16 mouse cellular contexts compared by ENCODE assay signal in the genomic region with DNA sequence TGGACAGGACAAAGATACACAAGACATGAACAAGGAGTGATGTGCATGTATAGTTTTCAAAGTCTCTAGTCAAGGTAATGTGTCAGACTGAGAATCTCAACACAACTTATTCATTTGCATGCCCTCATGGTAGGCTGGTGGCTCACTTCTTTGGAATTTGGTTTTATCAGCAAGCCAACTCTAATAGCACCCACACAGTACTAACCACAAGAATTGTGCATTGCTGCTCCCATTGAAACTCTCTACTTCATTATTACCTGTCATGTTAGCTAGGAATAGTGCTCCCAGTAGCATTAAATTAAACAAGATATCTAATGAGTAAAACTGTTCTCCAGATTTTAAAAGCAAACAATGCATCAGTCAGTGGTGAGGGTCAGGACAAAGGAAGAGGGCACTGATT.
"Had no signal": no experiment of that assay in that cellular context is flagged by ENCODE, and none has a peak within 500 bp of the region (broad histone marks: within the 10 kb centered on the region; RNA-seq: fewer than 3 reads in every experiment).

No protein-coding gene starts in this region.

- H3K36me3 ChIP-seq: lung, embryonic 15.5 days; midbrain, embryonic 13.5 days; midbrain, embryonic 15.5 days; neural tube, embryonic 12.5 days; stomach, embryonic 15.5 days had no signal

- ATAC-seq: lung, postnatal 0 days; midbrain, embryonic 13.5 days; midbrain, embryonic 15.5 days had no signal

- H3K4me1 ChIP-seq: lung, embryonic 15.5 days; megakaryocyte, embryonic 14.5 days; midbrain, embryonic 13.5 days; midbrain, embryonic 15.5 days; neural tube, embryonic 12.5 days; stomach, embryonic 15.5 days had no signal

- DNase-seq: lung, adult 2 months; lung, postnatal 14 days; lung, postnatal 36 days; right cerebral cortex, postnatal 14 days; thymus, adult 2 months; thymus, postnatal 25 days; thymus, postnatal 4 days had no signal

- H3K27me3 ChIP-seq: lung, embryonic 15.5 days; megakaryocyte, embryonic 14.5 days; midbrain, embryonic 13.5 days; midbrain, embryonic 15.5 days; neural tube, embryonic 12.5 days; stomach, embryonic 15.5 days had no signal

- H3K4me3 ChIP-seq: lung, embryonic 15.5 days; megakaryocyte, embryonic 14.5 days; midbrain, embryonic 13.5 days; midbrain, embryonic 15.5 days; neural tube, embryonic 12.5 days; stomach, embryonic 15.5 days had no signal

- H3K27ac ChIP-seq: lung, embryonic 15.5 days; macrophage; midbrain, embryonic 13.5 days; midbrain, embryonic 15.5 days; neural tube, embryonic 12.5 days; stomach, embryonic 15.5 days; stomach, postnatal 0 days had no signal

- H3K9me3 ChIP-seq: lung, embryonic 15.5 days; midbrain, embryonic 13.5 days; midbrain, embryonic 15.5 days; neural tube, embryonic 12.5 days; stomach, embryonic 15.5 days had no signal
